Mouse (Mus musculus): Measurements from ENCODE around the gene Dapk3. TPM values are rescaled to one million over a fixed set of nuclear protein-coding genes. Genes with fewer than 3 reads are reported as not detected.

Gene Dapk3
- polyA plus RNA-seq, 1 experiment = 64.8 TPM

DNA sequence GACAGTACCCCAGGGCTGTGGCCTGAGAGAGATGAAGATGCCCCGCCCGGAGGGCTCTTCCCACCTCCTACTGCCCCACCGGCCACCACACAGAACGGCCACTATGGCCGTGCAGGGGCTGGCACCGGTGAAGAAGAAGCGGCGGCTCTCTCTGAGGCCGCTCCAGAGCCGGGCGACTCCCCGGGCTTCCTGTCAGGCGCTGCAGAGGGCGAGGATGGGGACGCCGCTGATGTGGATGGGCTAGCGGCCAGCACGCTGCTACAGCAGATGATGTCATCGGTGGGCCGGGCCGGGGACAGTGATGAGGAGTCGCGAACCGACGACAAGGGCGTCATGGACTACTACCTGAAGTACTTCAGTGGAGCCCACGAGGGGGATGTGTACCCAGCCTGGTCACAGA, 38.1 kb upstream of the Dapk3 start:
- Histone ChIP-seq H3K36me3 (ENCODE audit: control insufficient read depth, insufficient read depth, low read length, poor library complexity, severe bottlenecking) (peaks cover 31% of the 10 kb centered on the region), H3K9me3 (replicated peaks; ENCODE audit: control insufficient read depth, insufficient read depth, low read length, poor library complexity, severe bottlenecking) (no peaks in the 10 kb centered on the region), H3K4me3 (ENCODE audit: low read depth, low read length) (peak overlapping the region; percentile 26), H3K27me3 (ENCODE audit: control insufficient read depth, insufficient read depth, low read length, poor library complexity, severe bottlenecking) (no peaks in the 10 kb centered on the region), H3K4me1 (ENCODE audit: control insufficient read depth, insufficient read depth, low read length) (no peaks in the 10 kb centered on the region), H3K27ac (ENCODE audit: insufficient read depth, low read length) (peak overlapping the region; percentile 22), H3K9ac (ENCODE audit: low read depth, poor library complexity, severe bottlenecking) (peak overlapping the region; percentile 69)
- no peak for TF ChIP-seq CTCF (IDR thresholded peaks at IDR 0.05; ENCODE audit: low read depth, low read length)
- TF ChIP-seq EP300 (IDR thresholded peaks at IDR 0.05; ENCODE audit: insufficient read depth, low read depth, low read length) = no peak
- no peak for TF ChIP-seq POLR2A (IDR thresholded peaks at IDR 0.05; ENCODE audit: insufficient read depth, low read length)

DNA sequence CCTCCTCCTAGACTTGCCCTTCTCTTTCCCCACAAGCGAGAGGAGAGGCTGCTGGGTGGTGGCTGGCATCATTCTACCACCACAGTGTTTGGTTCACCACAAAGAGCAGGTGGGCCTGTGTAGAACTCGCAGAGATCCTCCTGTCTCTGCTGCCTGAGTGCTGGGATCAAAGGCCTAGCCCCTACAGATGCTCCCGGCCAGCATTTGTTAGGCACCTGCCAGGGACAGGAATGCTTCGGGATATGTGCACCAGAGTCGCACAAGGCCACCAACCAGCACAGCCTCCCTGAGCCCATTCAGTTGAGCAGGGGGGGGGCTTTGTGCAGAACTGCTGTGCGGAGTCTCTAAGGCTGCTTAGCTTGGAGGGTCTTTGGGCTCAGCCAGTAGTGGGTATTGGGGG, 37.5 kb upstream of the Dapk3 start:
- H3K4me1 ChIP-seq (ENCODE audit: control insufficient read depth, insufficient read depth, low read length) = no peaks in the 10 kb centered on the region
- H3K36me3 ChIP-seq (ENCODE audit: control insufficient read depth, insufficient read depth, low read length, poor library complexity, severe bottlenecking) = peaks cover 31% of the 10 kb centered on the region
- H3K9ac ChIP-seq (ENCODE audit: low read depth, poor library complexity, severe bottlenecking) = peak overlapping the region; percentile 69
- no peaks in the 10 kb centered on the region for H3K9me3 ChIP-seq (replicated peaks; ENCODE audit: control insufficient read depth, insufficient read depth, low read length, poor library complexity, severe bottlenecking)
- H3K4me3 ChIP-seq (ENCODE audit: low read depth, low read length) = peak overlapping the region; percentile 26
- no peaks in the 10 kb centered on the region for H3K27me3 ChIP-seq (ENCODE audit: control insufficient read depth, insufficient read depth, low read length, poor library complexity, severe bottlenecking)
- TF ChIP-seq CTCF (IDR thresholded peaks at IDR 0.05; ENCODE audit: low read depth, low read length) = no peak
- no peak for TF ChIP-seq EP300 (IDR thresholded peaks at IDR 0.05; ENCODE audit: insufficient read depth, low read depth, low read length)
- no peak for TF ChIP-seq POLR2A (IDR thresholded peaks at IDR 0.05; ENCODE audit: insufficient read depth, low read length)
- peak overlapping the region; percentile 22 for H3K27ac ChIP-seq (ENCODE audit: insufficient read depth, low read length)

DNA sequence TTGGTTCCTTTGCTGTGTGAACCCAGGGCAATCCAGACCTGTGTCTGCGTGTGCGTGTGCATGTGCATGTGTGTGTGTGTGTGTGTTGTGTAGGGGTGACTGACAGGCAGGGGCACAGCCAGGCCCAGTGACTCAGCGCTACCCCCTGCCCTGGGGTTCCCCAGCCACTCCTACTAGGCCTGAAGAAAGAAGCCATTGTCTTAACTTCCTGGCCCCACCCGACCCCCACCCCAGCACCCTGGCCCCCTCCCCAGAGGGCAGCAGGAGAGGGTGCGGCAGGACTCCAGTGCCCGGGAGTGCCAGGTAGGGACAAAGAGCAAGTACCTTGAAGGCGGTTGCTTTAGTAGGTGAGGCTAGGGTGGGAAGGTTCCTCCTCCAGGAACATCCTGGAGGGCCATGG, 37.0 kb upstream of the Dapk3 start:
- Histone ChIP-seq H3K9me3 (replicated peaks; ENCODE audit: control insufficient read depth, insufficient read depth, low read length, poor library complexity, severe bottlenecking) (no peaks in the 10 kb centered on the region), H3K36me3 (ENCODE audit: control insufficient read depth, insufficient read depth, low read length, poor library complexity, severe bottlenecking) (peaks cover 31% of the 10 kb centered on the region), H3K27ac (ENCODE audit: insufficient read depth, low read length) (peak overlapping the region; percentile 43), H3K4me3 (ENCODE audit: low read depth, low read length) (peak overlapping the region; percentile 26), H3K4me1 (ENCODE audit: control insufficient read depth, insufficient read depth, low read length) (no peaks in the 10 kb centered on the region), H3K9ac (ENCODE audit: low read depth, poor library complexity, severe bottlenecking) (peak overlapping the region; percentile 69; the same call in 1 of the 2 replicates), H3K27me3 (ENCODE audit: control insufficient read depth, insufficient read depth, low read length, poor library complexity, severe bottlenecking) (no peaks in the 10 kb centered on the region)
- no peak for TF ChIP-seq POLR2A (IDR thresholded peaks at IDR 0.05; ENCODE audit: insufficient read depth, low read length)
- peak; percentile 81; the same call in 1 of the 2 replicates for TF ChIP-seq EP300 (IDR thresholded peaks at IDR 0.05; ENCODE audit: insufficient read depth, low read depth, low read length)
- TF ChIP-seq CTCF (IDR thresholded peaks at IDR 0.05; ENCODE audit: low read depth, low read length) = no peak

DNA sequence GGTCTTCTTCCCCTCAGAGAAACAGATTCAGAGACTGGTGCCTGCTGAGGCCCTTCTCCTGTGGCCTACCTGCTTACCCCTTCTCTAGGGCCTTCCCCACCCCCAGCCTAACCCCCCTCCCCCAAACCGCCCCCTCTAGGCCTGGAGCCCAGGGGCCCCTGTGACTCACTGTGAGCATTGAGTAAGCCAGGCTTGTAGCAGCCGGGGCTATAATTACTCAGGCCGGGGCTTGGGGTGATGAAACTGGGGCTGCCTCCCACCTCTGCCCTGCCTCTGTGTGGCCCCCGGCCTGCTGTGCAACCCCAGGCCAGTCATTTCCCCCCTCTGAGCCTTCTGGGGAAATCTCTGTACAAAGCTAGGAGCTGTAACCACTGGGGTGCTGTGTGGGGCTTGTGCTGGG, 36.5 kb upstream of the Dapk3 start:
- Histone ChIP-seq H3K27me3 (ENCODE audit: control insufficient read depth, insufficient read depth, low read length, poor library complexity, severe bottlenecking) (no peaks in the 10 kb centered on the region), H3K36me3 (ENCODE audit: control insufficient read depth, insufficient read depth, low read length, poor library complexity, severe bottlenecking) (peaks cover 31% of the 10 kb centered on the region), H3K4me1 (ENCODE audit: control insufficient read depth, insufficient read depth, low read length) (no peaks in the 10 kb centered on the region), H3K9me3 (replicated peaks; ENCODE audit: control insufficient read depth, insufficient read depth, low read length, poor library complexity, severe bottlenecking) (no peaks in the 10 kb centered on the region), H3K27ac (ENCODE audit: insufficient read depth, low read length) (peak overlapping the region; percentile 44), H3K4me3 (ENCODE audit: low read depth, low read length) (peak overlapping the region; percentile 21), H3K9ac (ENCODE audit: low read depth, poor library complexity, severe bottlenecking) (peak overlapping the region; percentile 69)
- TF ChIP-seq EP300 (IDR thresholded peaks at IDR 0.05; ENCODE audit: insufficient read depth, low read depth, low read length) (no peak), POLR2A (IDR thresholded peaks at IDR 0.05; ENCODE audit: insufficient read depth, low read length) (no peak), CTCF (IDR thresholded peaks at IDR 0.05; ENCODE audit: low read depth, low read length) (no peak)

DNA sequence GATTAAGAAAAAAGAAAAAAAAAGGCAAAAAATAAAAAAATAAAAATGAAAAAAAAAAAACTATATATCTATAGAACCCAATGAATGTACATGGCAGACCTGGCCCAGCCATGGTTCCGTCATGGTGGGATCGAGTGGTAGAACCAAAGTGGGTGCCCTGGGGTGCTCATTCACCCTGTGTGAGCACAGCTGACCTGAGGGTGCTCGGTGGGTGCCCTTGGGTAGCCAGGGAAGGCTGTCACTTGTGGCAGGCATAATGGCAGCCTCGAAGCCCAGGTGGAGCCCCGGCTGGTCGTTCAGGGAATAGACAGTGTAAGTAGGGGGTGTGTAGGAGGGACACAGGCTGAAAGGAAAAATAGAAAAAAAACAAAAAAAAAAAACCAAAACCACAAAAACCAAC, 31.5 kb upstream of the Dapk3 start:
- H3K4me1 ChIP-seq (ENCODE audit: control insufficient read depth, insufficient read depth, low read length) = no peaks in the 10 kb centered on the region
- H3K27me3 ChIP-seq (ENCODE audit: control insufficient read depth, insufficient read depth, low read length, poor library complexity, severe bottlenecking) = no peaks in the 10 kb centered on the region
- H3K27ac ChIP-seq (ENCODE audit: insufficient read depth, low read length) = no peak overlapping the region
- no peak overlapping the region for H3K9ac ChIP-seq (ENCODE audit: low read depth, poor library complexity, severe bottlenecking)
- H3K4me3 ChIP-seq (ENCODE audit: low read depth, low read length) = no peak overlapping the region
- H3K9me3 ChIP-seq (replicated peaks; ENCODE audit: control insufficient read depth, insufficient read depth, low read length, poor library complexity, severe bottlenecking) = no peaks in the 10 kb centered on the region
- H3K36me3 ChIP-seq (ENCODE audit: control insufficient read depth, insufficient read depth, low read length, poor library complexity, severe bottlenecking) = peaks cover 14% of the 10 kb centered on the region
- TF ChIP-seq EP300 (IDR thresholded peaks at IDR 0.05; ENCODE audit: insufficient read depth, low read depth, low read length) = no peak
- TF ChIP-seq CTCF (IDR thresholded peaks at IDR 0.05; ENCODE audit: low read depth, low read length) = no peak
- no peak for TF ChIP-seq POLR2A (IDR thresholded peaks at IDR 0.05; ENCODE audit: insufficient read depth, low read length)

DNA sequence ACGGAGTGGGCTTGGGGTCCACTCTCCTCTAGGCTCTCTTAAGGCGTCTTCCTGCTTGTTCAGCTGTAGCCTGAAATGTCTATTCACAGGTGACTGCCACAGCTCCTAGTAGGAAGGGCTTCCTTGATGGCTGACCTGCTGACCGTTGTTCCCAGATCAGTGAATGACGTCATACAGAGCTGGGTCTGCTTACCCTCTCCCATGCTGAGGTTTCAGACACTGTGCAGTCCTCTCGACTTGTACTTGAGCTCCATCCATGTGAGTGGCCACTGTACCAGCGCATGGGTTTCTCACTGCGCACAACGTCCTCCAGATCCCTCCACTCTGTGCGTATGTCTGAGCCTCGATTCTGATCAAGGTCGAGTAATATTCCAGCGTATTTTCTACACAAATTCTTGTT, 30.2 kb upstream of the Dapk3 start:
- H3K9ac ChIP-seq (ENCODE audit: low read depth, poor library complexity, severe bottlenecking) = no peak overlapping the region
- no peaks in the 10 kb centered on the region for H3K4me1 ChIP-seq (ENCODE audit: control insufficient read depth, insufficient read depth, low read length)
- H3K9me3 ChIP-seq (replicated peaks; ENCODE audit: control insufficient read depth, insufficient read depth, low read length, poor library complexity, severe bottlenecking) = no peaks in the 10 kb centered on the region
- no peak for TF ChIP-seq CTCF (IDR thresholded peaks at IDR 0.05; ENCODE audit: low read depth, low read length)
- no peak for TF ChIP-seq EP300 (IDR thresholded peaks at IDR 0.05; ENCODE audit: insufficient read depth, low read depth, low read length)
- no peak for TF ChIP-seq POLR2A (IDR thresholded peaks at IDR 0.05; ENCODE audit: insufficient read depth, low read length)
- H3K27me3 ChIP-seq (ENCODE audit: control insufficient read depth, insufficient read depth, low read length, poor library complexity, severe bottlenecking) = no peaks in the 10 kb centered on the region
- H3K36me3 ChIP-seq (ENCODE audit: control insufficient read depth, insufficient read depth, low read length, poor library complexity, severe bottlenecking) = peaks cover 19% of the 10 kb centered on the region
- H3K27ac ChIP-seq (ENCODE audit: insufficient read depth, low read length) = no peak overlapping the region
- H3K4me3 ChIP-seq (ENCODE audit: low read depth, low read length) = no peak overlapping the region

All from ES-Bruce4 (cell line).